29 mouse cellular contexts compared by ENCODE assay signal in the genomic region with DNA sequence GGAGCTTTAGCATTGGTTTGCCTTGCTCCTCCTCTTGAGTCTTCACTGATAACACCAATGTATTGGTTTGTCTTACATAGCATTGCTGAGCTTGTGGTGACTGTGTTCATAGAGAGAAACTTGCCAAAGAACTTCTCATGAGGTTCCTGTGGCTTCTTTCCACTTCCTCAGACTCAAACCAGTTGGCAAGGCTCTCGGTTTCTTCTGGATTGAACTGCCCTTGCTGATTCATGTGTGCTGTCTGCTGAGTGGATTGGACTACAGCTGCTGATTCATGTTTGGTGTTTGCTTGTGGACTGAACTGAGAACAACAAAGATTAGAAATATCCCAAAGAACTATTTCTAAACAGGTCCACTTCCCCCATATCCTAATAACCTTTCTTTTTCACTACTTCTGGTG. TPM values are rescaled to one million over a fixed set of nuclear protein-coding genes. Genes with fewer than 3 reads are reported as not detected.
"Had no signal": no experiment of that assay in that cellular context is flagged by ENCODE, and none has a peak within 500 bp of the region (broad histone marks: within the 10 kb centered on the region; RNA-seq: fewer than 3 reads in every experiment).

No protein-coding gene starts in this region.

- H3K36me3 ChIP-seq: heart, embryonic 10.5 days; heart, embryonic 12.5 days; hindbrain, embryonic 10.5 days; hindbrain, embryonic 12.5 days; kidney, embryonic 15.5 days; limb, embryonic 10.5 days; limb, embryonic 12.5 days; liver, embryonic 13.5 days; liver, embryonic 15.5 days had no signal

- H3K9me3 ChIP-seq: heart, embryonic 10.5 days; hindbrain, embryonic 10.5 days; hindbrain, embryonic 12.5 days; kidney, embryonic 15.5 days; limb, embryonic 10.5 days; limb, embryonic 12.5 days; liver, embryonic 13.5 days; liver, embryonic 15.5 days had no signal

- H3K27ac ChIP-seq: heart, adult 2 months; heart, embryonic 10.5 days; hindbrain, embryonic 10.5 days; hindbrain, embryonic 12.5 days; hindbrain, embryonic 14.5 days; kidney, embryonic 15.5 days; kidney, postnatal 0 days; limb, embryonic 10.5 days; limb, embryonic 12.5 days; liver, embryonic 13.5 days; liver, embryonic 15.5 days had no signal

- DNase-seq: gastrocnemius, postnatal 14 days; gastrocnemius, postnatal 36 days; heart, adult 11 months; heart, adult 2 months; heart, postnatal 10 days; heart, postnatal 4 days; kidney, adult 11 months; kidney, adult 2 months; kidney, adult 9 months; kidney, postnatal 14 days; kidney, postnatal 36 days; layer of hippocampus, adult 9-11 months; layer of hippocampus, postnatal 36 days; liver; liver, embryonic 13.5 days had no signal

- H3K4me2 ChIP-seq: heart, embryonic 12.5 days; hindbrain, embryonic 12.5 days; hindbrain, embryonic 14.5 days; kidney, embryonic 15.5 days; limb, embryonic 12.5 days; liver, embryonic 11.5 days; liver, embryonic 13.5 days; liver, embryonic 15.5 days had no signal

- H3K27me3 ChIP-seq: heart, embryonic 12.5 days; hindbrain, embryonic 12.5 days; kidney, embryonic 15.5 days; limb, embryonic 12.5 days; liver, embryonic 15.5 days had no signal

- H3K4me1 ChIP-seq: hindbrain, embryonic 12.5 days; kidney, embryonic 15.5 days; limb, embryonic 10.5 days; limb, embryonic 12.5 days had no signal

- H3K4me3 ChIP-seq: heart, adult 2 months; heart, embryonic 10.5 days; heart, embryonic 12.5 days; hindbrain, embryonic 10.5 days; hindbrain, embryonic 12.5 days; kidney, embryonic 15.5 days; limb, embryonic 10.5 days; limb, embryonic 12.5 days; liver, embryonic 13.5 days; liver, embryonic 15.5 days had no signal

- H3K9ac ChIP-seq: heart, embryonic 12.5 days; hindbrain, embryonic 12.5 days; hindbrain, embryonic 14.5 days; kidney, embryonic 15.5 days; limb, embryonic 12.5 days; liver, embryonic 13.5 days; liver, embryonic 15.5 days had no signal

- ATAC-seq: hindbrain, embryonic 16.5 days; intestine, embryonic 16.5 days had no signal

RNA-seq across cellular contexts. Expression of a gene that starts 9.4 kb away (rescaled TPM):
- polyA plus RNA-seq: large intestine, adult 2 months had no signal
